In the genomic region with DNA sequence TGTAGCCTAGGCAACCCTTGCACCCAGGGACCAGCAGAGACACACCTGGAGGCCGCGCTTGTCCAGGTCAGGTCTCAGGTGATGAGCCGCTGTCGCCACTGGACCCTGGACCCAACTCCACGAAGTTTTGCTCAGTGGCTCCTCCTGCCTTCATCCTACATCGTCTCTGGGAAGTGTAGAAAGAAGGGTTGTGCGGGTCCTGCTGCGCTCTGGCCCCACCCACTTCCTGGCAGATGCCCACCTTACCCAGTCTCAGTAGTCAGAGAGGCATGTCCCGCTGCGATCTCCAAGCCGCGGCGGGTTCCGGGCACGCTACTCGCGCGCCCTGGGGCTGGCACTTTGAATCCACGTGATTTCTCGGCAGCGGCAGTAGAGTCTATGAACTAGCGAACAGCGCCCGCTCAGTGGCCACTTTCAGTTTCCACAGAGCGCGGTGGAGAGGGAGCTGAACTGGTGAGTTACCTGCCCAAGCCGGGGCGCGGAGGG, we compare ENCODE assay signal across 8 mouse cellular contexts. TPM values are rescaled to one million over a fixed set of nuclear protein-coding genes. Genes with fewer than 3 reads are reported as not detected.
DNase-seq lines count a peak whose midpoint lies in the region; ATAC-seq lines count a peak whose summit lies in the region.

A gene (plus strand): TSS at position 376 of the 486 bp plus-strand sequence.

- peak within 1 kb of the TSS; percentile 22 for H3K9ac ChIP-seq in intestine, embryonic 14.5 days (ENCODE audit: low read length)

- no peaks in the 10 kb centered on the region for H3K9me3 ChIP-seq in intestine, embryonic 14.5 days (ENCODE audit: control insufficient read depth, low read length)

- H3K4me2 ChIP-seq in intestine, embryonic 14.5 days (ENCODE audit: low read length) = peak within 1 kb of the TSS; percentile 88

- peak within 1 kb of the TSS; percentile 44 for H3K4me3 ChIP-seq in intestine, embryonic 14.5 days (ENCODE audit: low read depth, low read length)

- DNase-seq in WW6 (ENCODE audit: low read depth, low spot score) = peak; percentile 33
- peak; percentile 60 for DNase-seq in embryo, embryonic 10.5 days (ENCODE audit: low spot score)
- DNase-seq in gastrocnemius, postnatal 25 days = peak; percentile 69
- peak; percentile 69 for DNase-seq in intestine, embryonic 14.5 days (ENCODE audit: low spot score)
- DNase-seq in left cerebral cortex, postnatal 14 days (ENCODE audit: low spot score in 2 of 2) = peak; percentile 9 to 50
- peak; percentile 44 for DNase-seq in right cerebral cortex, postnatal 14 days
- peak; percentile 59 for DNase-seq in urinary bladder, postnatal 25 days (ENCODE audit: low spot score)

- intact Hi-C loops in left cerebral cortex, postnatal 14 days (cut with DNase I) = no loop called here

- H3K4me1 ChIP-seq in intestine, embryonic 14.5 days (replicated peaks; ENCODE audit: control insufficient read depth, insufficient read depth, low read length) = no peaks in the 10 kb centered on the region

- peak; percentile 58 for ATAC-seq in intestine, embryonic 14.5 days (replicated peaks; ENCODE audit: low FRiP score, low TSS enrichment, low read depth)
- peak; percentile 94 for ATAC-seq in megakaryocyte-erythroid progenitor cell, adult 5-6 weeks (replicated peaks; ENCODE audit: low FRiP score, low TSS enrichment, poor library complexity, severe bottlenecking)

- peaks cover 22% of the 10 kb centered on the region for H3K27me3 ChIP-seq in intestine, embryonic 14.5 days (replicated peaks; ENCODE audit: control insufficient read depth, insufficient read depth, low read length)

- H3K27ac ChIP-seq in intestine, embryonic 14.5 days (ENCODE audit: low read depth) = no peak within 1 kb of the TSS

- 1% methylated on average over 29 of the region's 29 CpGs for WGBS in intestine, embryonic 14.5 days

- H3K36me3 ChIP-seq in intestine, embryonic 14.5 days (ENCODE audit: control insufficient read depth, insufficient read depth, low read length) = no peaks in the 10 kb centered on the region

RNA-seq across cellular contexts. Expression of the gene that starts here (rescaled TPM):
- total RNA-seq in gastrocnemius, postnatal 25 days (2021) = 1 to 10 TPM in 1 of 2 experiments, under 1 TPM in 1; 0.20 to 1.3 TPM
- polyA plus RNA-seq in intestine, embryonic 14.5 days (2014; fragmentation: Nextera tagmentation; extraction: Ambion mirVana) = 0.48 and 0.69 TPM in 2 replicates
- total RNA-seq in left cerebral cortex, postnatal 14 days (2021) = under 1 TPM; 0.24 to 0.30 TPM
- 39.9 and 47.6 TPM in 2 replicates for total RNA-seq in megakaryocyte-erythroid progenitor cell, adult 5-6 weeks (2014; fragmentation: Nextera tagmentation)
- total RNA-seq in megakaryocyte-erythroid progenitor cell, adult 5-6 weeks (2017) = 25.4 and 30.9 TPM in 2 replicates

Comparison
In these comparisons a context has a peak if more than half of its experiments do, and no peak if none do; other contexts are left out.
1. RNA of the gene that starts here (total RNA-seq): 25.4 to 47.6 TPM in megakaryocyte-erythroid progenitor cell, adult 5-6 weeks; 0.20 to 1.3 TPM in gastrocnemius, postnatal 25 days and 0.24 to 0.30 TPM in left cerebral cortex, postnatal 14 days; every median in the first group is over 10 times any median in the second.
2. Peak in DNase-seq, ATAC-seq, H3K4me3 ChIP-seq, H3K9ac ChIP-seq and H3K4me2 ChIP-seq in intestine, embryonic 14.5 days; RNA of the gene not detected or under 1 TPM.
3. Peak in DNase-seq in left cerebral cortex, postnatal 14 days; RNA of the gene not detected or under 1 TPM.
4. Peak in every context shown above with its lines, with median percentiles within 50 percentile points of each other: DNase-seq.